Mouse (Mus musculus): ENCODE results near the gene Homez. TPM values are rescaled to one million over a fixed set of nuclear protein-coding genes. Genes with fewer than 3 reads are reported as not detected.
A peak's percentile ranks its signal among the peaks of the same experiment; 100 is the strongest.

Homez gene
- polyA plus RNA-seq, 2 experiments: 5.9 to 9.0 TPM

DNA sequence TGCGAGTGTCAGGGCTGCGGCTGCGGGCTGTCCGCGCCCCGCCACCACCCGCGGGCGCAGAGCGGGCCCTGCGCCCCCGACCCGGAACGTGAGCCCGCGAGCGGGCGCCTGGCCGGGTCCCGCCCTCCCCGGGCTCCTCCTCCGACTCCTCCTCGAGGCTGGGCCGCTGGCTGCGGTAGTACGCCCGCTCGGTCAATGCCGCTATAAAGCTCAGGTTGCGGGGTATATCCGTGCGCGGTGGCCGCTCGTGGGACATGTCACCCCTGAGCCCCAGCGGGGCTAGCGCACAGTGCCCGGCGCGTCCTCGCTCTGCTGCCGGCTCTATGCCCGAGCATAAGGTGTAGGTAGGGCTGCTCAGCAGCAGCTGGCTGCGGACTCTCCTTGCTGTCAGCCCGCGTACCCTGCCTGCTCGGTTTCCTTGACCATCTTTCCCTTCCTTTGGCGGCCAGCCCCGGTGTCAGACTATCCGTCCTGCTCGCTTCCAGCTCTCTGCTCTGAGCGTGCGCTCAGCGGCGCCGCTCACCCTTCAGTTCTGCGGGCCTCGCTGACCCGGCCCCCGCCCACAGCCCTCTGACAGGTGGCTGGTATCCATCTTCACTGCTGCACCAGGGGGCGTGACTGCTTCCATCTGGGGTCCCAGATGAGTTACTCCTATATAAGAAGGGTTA, 6.4 kb upstream of the Homez start, which contains the start of gene Ppp1r3e:
Ppp1r3e (minus strand) TSS at position 503 of the 668 bp plus-strand sequence.
- peak within 1 kb of the TSS; percentile 71 for H3K9ac ChIP-seq (ENCODE audit: low read depth, low read length, severe bottlenecking)
- H3K36me3 ChIP-seq (ENCODE audit: control insufficient read depth, insufficient read depth, low read length): no peaks in the 10 kb centered on the region
- H3K4me3 ChIP-seq (replicated peaks; ENCODE audit: low read length): peak within 1 kb of the TSS; percentile 72
- H3K4me1 ChIP-seq (ENCODE audit: control insufficient read depth, insufficient read depth, low read length): peaks cover 5% of the 10 kb centered on the region; the same call in 1 of the 2 replicates
- peaks cover 23% of the 10 kb centered on the region; the same call in 1 of the 2 replicates for H3K27me3 ChIP-seq (ENCODE audit: control insufficient read depth, insufficient read depth, low read length)
- H3K27ac ChIP-seq (replicated peaks; ENCODE audit: low read depth, low read length): 0 out of 2 replicates have a peak within 1 kb of the TSS, but pooled peaks have one; percentile 38
- H3K4me2 ChIP-seq (replicated peaks; ENCODE audit: low read depth, low read length, severe bottlenecking): peak within 1 kb of the TSS; percentile 98
- no peaks in the 10 kb centered on the region for H3K9me3 ChIP-seq (ENCODE audit: control insufficient read depth, low read length)
- no peak for TF ChIP-seq POLR2A (IDR thresholded peaks at IDR 0.05; ENCODE audit: borderline replicate concordance, extremely low read depth, insufficient read depth, insufficient read length)
- DNase-seq (ENCODE audit: low spot score): peak; percentile 39
- ATAC-seq (ENCODE audit: low FRiP score, low read depth): peak; percentile 87
- WGBS: 2% methylated on average over 42 of the region's 61 CpGs

DNA sequence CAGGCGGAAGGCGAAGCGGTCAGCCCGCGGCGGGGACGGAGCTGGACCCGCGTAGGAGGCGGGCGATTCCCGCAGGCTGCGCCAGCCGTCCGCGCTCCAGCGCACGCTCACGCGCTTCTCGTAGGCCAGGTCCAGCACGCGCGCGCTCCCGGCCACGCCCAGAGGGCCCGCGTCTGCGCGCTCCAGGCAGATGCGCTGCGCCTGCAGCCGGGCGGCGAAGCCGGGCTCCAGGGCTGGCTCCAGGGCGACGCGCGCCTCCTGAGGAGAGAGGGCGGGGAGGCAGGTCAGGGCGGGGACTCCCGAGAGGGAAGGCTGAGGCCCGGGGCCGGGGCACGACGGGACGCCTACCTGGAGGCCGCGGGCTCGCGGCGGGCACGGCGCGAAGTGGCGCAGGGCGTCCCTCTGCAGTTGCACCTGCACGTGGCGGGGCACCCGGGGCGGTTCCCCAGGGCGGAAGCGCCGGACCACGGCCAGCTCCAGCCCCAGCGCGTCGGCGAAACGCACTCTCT, 5.8 kb upstream of the Homez start:
- peak; percentile 81 for DNase-seq (ENCODE audit: low spot score)
- Histone ChIP-seq H3K9ac (ENCODE audit: low read depth, low read length, severe bottlenecking) (peak overlapping the region; percentile 71), H3K4me1 (ENCODE audit: control insufficient read depth, insufficient read depth, low read length) (peaks cover 5% of the 10 kb centered on the region; the same call in 1 of the 2 replicates), H3K27ac (replicated peaks; ENCODE audit: low read depth, low read length) (0 out of 2 replicates have a peak overlapping the region, but pooled peaks have one; percentile 38), H3K4me3 (replicated peaks; ENCODE audit: low read length) (peak overlapping the region; percentile 72), H3K9me3 (ENCODE audit: control insufficient read depth, low read length) (no peaks in the 10 kb centered on the region), H3K36me3 (ENCODE audit: control insufficient read depth, insufficient read depth, low read length) (no peaks in the 10 kb centered on the region), H3K4me2 (replicated peaks; ENCODE audit: low read depth, low read length, severe bottlenecking) (peak overlapping the region; percentile 98), H3K27me3 (ENCODE audit: control insufficient read depth, insufficient read depth, low read length) (peaks cover 23% of the 10 kb centered on the region; the same call in 1 of the 2 replicates)
- peak; percentile 91 for ATAC-seq (ENCODE audit: low FRiP score, low read depth)
- WGBS: 0% methylated on average over 27 of the region's 72 CpGs
- 0 out of 2 replicates have a peak, but pooled peaks have one; percentile 59 for TF ChIP-seq POLR2A (IDR thresholded peaks at IDR 0.05; ENCODE audit: borderline replicate concordance, extremely low read depth, insufficient read depth, insufficient read length)

DNA sequence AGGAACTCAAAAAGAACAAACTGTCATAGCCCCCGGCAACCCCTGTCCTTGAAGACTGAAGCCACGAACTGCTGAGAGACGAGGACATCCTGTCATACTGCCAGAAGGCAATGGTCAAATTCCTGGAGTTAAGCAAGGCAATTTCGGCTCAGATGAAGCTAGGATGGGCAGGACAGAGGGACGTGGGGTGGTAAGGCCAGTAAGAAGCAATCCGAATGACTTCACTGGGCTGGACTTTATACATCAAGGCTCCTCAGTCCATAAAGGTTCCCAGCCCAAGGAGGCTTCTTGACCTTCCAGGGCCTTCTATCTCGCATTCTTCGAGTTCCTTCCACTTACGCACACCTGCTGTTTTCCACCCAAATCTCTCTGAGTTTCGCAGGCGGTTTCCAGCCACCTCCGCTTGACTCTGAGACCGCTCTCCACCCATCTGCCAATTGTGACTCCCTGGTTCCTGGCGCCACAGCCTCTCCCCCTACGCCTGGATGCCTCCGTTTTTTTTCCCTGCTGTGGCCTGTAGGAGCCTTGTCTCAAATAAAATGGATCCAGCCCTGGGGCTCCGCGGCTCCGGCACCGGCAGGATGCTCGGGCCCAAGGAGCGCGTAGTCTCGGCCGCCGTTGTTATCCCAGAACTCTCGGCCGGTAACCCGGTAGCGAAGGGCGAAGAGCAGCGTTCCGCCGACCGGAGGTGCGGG, 5.2 kb upstream of the Homez start:
- Histone ChIP-seq H3K9me3 (ENCODE audit: control insufficient read depth, low read length) (no peaks in the 10 kb centered on the region), H3K4me1 (ENCODE audit: control insufficient read depth, insufficient read depth, low read length) (peaks cover 5% of the 10 kb centered on the region; the same call in 1 of the 2 replicates), H3K4me2 (replicated peaks; ENCODE audit: low read depth, low read length, severe bottlenecking) (peak overlapping the region; percentile 98), H3K36me3 (ENCODE audit: control insufficient read depth, insufficient read depth, low read length) (no peaks in the 10 kb centered on the region), H3K4me3 (replicated peaks; ENCODE audit: low read length) (peak overlapping the region; percentile 72), H3K27ac (replicated peaks; ENCODE audit: low read depth, low read length) (0 out of 2 replicates have a peak overlapping the region, but pooled peaks have one; percentile 38), H3K9ac (ENCODE audit: low read depth, low read length, severe bottlenecking) (peak overlapping the region; percentile 71), H3K27me3 (ENCODE audit: control insufficient read depth, insufficient read depth, low read length) (peaks cover 23% of the 10 kb centered on the region; the same call in 1 of the 2 replicates)
- TF ChIP-seq POLR2A (IDR thresholded peaks at IDR 0.05; ENCODE audit: borderline replicate concordance, extremely low read depth, insufficient read depth, insufficient read length): no peak
- ATAC-seq (ENCODE audit: low FRiP score, low read depth) (peak; percentile 31; the same call in 1 of the 2 replicates), DNase-seq (ENCODE audit: low spot score) (no peak)
- WGBS: 2% methylated on average over 36 of the region's 36 CpGs

DNA sequence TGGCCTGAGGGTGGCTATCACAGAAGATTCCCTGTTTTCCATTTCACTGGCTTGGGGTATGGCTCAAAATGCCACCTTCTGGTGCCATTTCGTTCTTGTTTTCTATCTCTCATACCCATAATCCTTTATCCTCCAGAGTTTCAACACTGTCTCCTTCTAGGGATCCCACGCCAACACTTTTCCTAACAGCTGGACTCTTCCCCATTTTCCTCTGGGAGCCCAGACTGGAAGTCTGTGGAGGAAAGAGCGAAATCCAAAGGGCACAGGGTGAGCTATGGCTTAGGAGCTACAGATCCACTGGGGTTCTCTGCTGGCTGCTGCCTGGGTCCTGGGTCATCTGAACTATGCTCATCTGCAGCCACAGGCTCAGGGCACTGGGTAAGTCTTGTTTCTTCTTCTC, 3.4 kb upstream of the Homez start:
- Histone ChIP-seq H3K9ac (ENCODE audit: low read depth, low read length, severe bottlenecking) (no peak overlapping the region), H3K36me3 (ENCODE audit: control insufficient read depth, insufficient read depth, low read length) (no peaks in the 10 kb centered on the region), H3K4me2 (replicated peaks; ENCODE audit: low read depth, low read length, severe bottlenecking) (no peak overlapping the region), H3K9me3 (ENCODE audit: control insufficient read depth, low read length) (no peaks in the 10 kb centered on the region), H3K4me1 (ENCODE audit: control insufficient read depth, insufficient read depth, low read length) (peaks cover 5% of the 10 kb centered on the region; the same call in 1 of the 2 replicates), H3K27ac (replicated peaks; ENCODE audit: low read depth, low read length) (no peak overlapping the region), H3K27me3 (ENCODE audit: control insufficient read depth, insufficient read depth, low read length) (peaks cover 23% of the 10 kb centered on the region; the same call in 1 of the 2 replicates), H3K4me3 (replicated peaks; ENCODE audit: low read length) (no peak overlapping the region)
- no peak for ATAC-seq (ENCODE audit: low FRiP score, low read depth)
- 69% methylated on average over 3 of the region's 3 CpGs for WGBS
- no peak for TF ChIP-seq POLR2A (IDR thresholded peaks at IDR 0.05; ENCODE audit: borderline replicate concordance, extremely low read depth, insufficient read depth, insufficient read length)
- no peak for DNase-seq (ENCODE audit: low spot score)

DNA sequence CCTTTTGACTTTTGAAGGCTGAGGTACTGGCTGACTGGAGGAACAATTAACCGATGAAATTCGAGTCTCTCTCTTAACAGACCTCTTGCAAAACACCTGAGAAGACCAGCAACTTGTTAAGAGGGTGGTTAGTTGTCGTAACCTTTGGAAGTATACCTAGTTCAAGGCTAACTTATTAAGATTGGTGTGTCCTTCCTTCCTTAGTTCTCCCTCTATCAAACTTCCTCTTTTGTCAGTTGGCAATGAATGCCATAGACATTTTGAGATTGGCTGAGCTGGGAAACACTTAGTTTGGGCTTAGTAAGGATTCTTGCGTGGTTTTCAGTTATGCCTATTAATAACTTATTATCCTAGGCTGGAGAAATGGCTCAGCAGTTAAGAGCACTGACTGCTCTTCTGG, 2.7 kb downstream of the Homez start:
- no peaks in the 10 kb centered on the region for H3K36me3 ChIP-seq (ENCODE audit: control insufficient read depth, insufficient read depth, low read length)
- H3K27me3 ChIP-seq (ENCODE audit: control insufficient read depth, insufficient read depth, low read length): no peaks in the 10 kb centered on the region
- no peaks in the 10 kb centered on the region; the same call in 1 of the 2 replicates for H3K4me1 ChIP-seq (ENCODE audit: control insufficient read depth, insufficient read depth, low read length)
- no peak overlapping the region for H3K4me3 ChIP-seq (replicated peaks; ENCODE audit: low read length)
- no peaks in the 10 kb centered on the region for H3K9me3 ChIP-seq (ENCODE audit: control insufficient read depth, low read length)
- no peak for TF ChIP-seq POLR2A (IDR thresholded peaks at IDR 0.05; ENCODE audit: borderline replicate concordance, extremely low read depth, insufficient read depth, insufficient read length)
- no peak overlapping the region for H3K9ac ChIP-seq (ENCODE audit: low read depth, low read length, severe bottlenecking)
- ATAC-seq (ENCODE audit: low FRiP score, low read depth) (no peak), DNase-seq (ENCODE audit: low spot score) (no peak)
- no peak overlapping the region for H3K27ac ChIP-seq (replicated peaks; ENCODE audit: low read depth, low read length)
- WGBS: 78% methylated on average over 4 of the region's 4 CpGs
- H3K4me2 ChIP-seq (replicated peaks; ENCODE audit: low read depth, low read length, severe bottlenecking): no peak overlapping the region

All from limb, embryonic 14.5 days (tissue).